Mouse (Mus musculus): ENCODE data around the gene Mrpl37. TPM values are rescaled to one million over a fixed set of nuclear protein-coding genes. Genes with fewer than 3 reads are reported as not detected.

Gene Mrpl37
- polyA plus RNA-seq, 1 experiment from 2014 or later: 87.0 TPM

DNA sequence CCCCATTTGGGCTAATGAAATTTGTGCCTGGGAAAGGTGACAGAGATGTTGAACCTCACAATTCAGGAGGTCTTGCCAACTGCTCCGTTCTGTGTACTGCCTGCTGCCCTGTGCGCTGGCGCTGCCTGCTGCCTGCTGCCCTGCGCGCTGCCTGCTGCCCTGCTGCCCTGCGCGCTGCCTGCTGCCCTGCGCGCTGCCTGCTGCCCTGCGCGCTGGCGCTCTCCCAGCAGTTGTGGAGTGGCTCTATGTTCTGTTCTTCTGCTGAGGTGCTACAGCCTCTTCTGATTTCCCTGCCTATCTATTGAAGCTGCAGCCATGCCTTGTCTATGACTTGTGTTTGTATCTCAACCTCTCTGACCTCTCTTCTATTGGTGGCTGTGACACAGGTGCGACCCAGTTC is 21.5 kb downstream of the Mrpl37 start:
- no peak for ATAC-seq (ENCODE audit: insufficient number of reproducible peaks, low FRiP score)
- H3K36me3 ChIP-seq: peaks cover 75% of the 10 kb centered on the region
- no peak overlapping the region for H3K27ac ChIP-seq (ENCODE audit: poor library complexity, severe bottlenecking)
- H3K27me3 ChIP-seq (replicated peaks): no peaks in the 10 kb centered on the region
- no peak overlapping the region for H3K4me2 ChIP-seq
- H3K4me3 ChIP-seq: no peak overlapping the region
- no peak overlapping the region for H3K9ac ChIP-seq
- no peaks in the 10 kb centered on the region for H3K9me3 ChIP-seq (replicated peaks)
- no peaks in the 10 kb centered on the region for H3K4me1 ChIP-seq (replicated peaks)
- 97% methylated on average over 13 of the region's 13 CpGs for WGBS

GRCm38 (mm10) chr4:107042304-107042703 is 24.4 kb downstream of the Mrpl37 start:
- no peak overlapping the region for H3K4me2 ChIP-seq
- no peak overlapping the region for H3K4me3 ChIP-seq
- H3K9ac ChIP-seq: no peak overlapping the region
- no peaks in the 10 kb centered on the region for H3K9me3 ChIP-seq (replicated peaks)
- peaks cover 13% of the 10 kb centered on the region for H3K4me1 ChIP-seq (replicated peaks)
- WGBS: 85% methylated on average over 6 of the region's 6 CpGs
- H3K27me3 ChIP-seq (replicated peaks): no peaks in the 10 kb centered on the region
- H3K36me3 ChIP-seq: peaks cover 83% of the 10 kb centered on the region
- ATAC-seq (ENCODE audit: insufficient number of reproducible peaks, low FRiP score): no peak
- no peak overlapping the region for H3K27ac ChIP-seq (ENCODE audit: poor library complexity, severe bottlenecking)

DNA sequence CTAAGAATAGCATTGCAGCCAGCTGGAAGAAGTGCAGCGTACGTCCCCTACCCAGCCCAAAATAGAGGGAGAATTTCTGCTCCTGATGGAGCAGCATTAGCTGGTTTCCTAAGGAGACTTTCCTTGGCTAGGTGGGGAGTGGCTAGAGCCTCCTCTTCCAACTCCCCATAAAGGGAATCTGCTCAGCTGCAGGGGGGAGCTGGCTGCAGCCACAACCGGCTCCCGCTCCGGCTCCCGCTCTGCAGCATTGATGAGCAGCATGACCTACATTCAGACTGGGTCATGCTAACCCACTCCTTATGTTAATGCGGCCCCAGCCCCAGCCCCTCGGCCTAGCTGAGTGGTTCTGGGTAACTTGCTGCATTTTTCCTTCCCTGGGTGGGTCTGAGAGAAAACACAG is 27.4 kb downstream of the Mrpl37 start:
- H3K9me3 ChIP-seq (replicated peaks): no peaks in the 10 kb centered on the region
- no peak overlapping the region for H3K4me2 ChIP-seq
- no peaks in the 10 kb centered on the region for H3K27me3 ChIP-seq (replicated peaks)
- ATAC-seq (ENCODE audit: insufficient number of reproducible peaks, low FRiP score): no peak
- H3K4me3 ChIP-seq: no peak overlapping the region
- H3K36me3 ChIP-seq: peaks cover 80% of the 10 kb centered on the region
- no peak overlapping the region for H3K9ac ChIP-seq
- 0 out of 2 replicates have a peak overlapping the region, but pooled peaks have one; percentile 11 for H3K27ac ChIP-seq (ENCODE audit: poor library complexity, severe bottlenecking)
- peaks cover 13% of the 10 kb centered on the region for H3K4me1 ChIP-seq (replicated peaks)
- 62% methylated on average over 8 of the region's 8 CpGs for WGBS

- no peaks in the 10 kb centered on the region for H3K27me3 ChIP-seq (replicated peaks)
- peaks cover 13% of the 10 kb centered on the region for H3K4me1 ChIP-seq (replicated peaks)
- no peak for ATAC-seq (ENCODE audit: insufficient number of reproducible peaks, low FRiP score)
- H3K9ac ChIP-seq: no peak overlapping the region
- 86% methylated on average over 4 of the region's 4 CpGs for WGBS
- H3K4me3 ChIP-seq: no peak overlapping the region
- H3K36me3 ChIP-seq: peaks cover 81% of the 10 kb centered on the region
- H3K9me3 ChIP-seq (replicated peaks): no peaks in the 10 kb centered on the region
- no peak overlapping the region for H3K4me2 ChIP-seq
- H3K27ac ChIP-seq (ENCODE audit: poor library complexity, severe bottlenecking): no peak overlapping the region
These were observed 28.4 kb downstream of the Mrpl37 start for GRCm38 (mm10) chr4:107038303-107038702.

DNA sequence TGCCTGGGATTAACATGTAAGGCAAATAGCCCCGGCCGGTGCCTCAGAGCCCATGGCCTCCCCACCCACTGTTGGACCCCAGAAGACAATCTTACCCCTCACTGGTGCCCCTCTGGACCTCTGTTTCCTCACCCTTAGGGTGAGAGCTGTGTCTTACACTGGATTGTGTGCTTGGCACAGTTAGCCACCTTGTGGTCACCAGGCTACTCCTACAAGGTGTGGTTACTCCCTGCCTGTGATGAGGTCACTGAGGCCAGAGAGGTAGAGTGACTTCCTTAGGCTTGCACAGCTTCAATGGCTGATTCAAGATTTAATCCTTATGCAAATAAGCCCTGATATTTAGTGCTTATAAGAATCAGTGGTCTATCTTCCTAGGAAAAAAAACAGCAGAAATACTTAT is 29.7 kb downstream of the Mrpl37 start:
- Histone ChIP-seq H3K36me3 (peaks cover 84% of the 10 kb centered on the region), H3K4me3 (no peak overlapping the region), H3K27me3 (replicated peaks) (no peaks in the 10 kb centered on the region), H3K27ac (ENCODE audit: poor library complexity, severe bottlenecking) (no peak overlapping the region), H3K4me1 (replicated peaks) (peaks cover 13% of the 10 kb centered on the region), H3K4me2 (no peak overlapping the region), H3K9me3 (replicated peaks) (no peaks in the 10 kb centered on the region), H3K9ac (no peak overlapping the region)
- 94% methylated on average over 2 of the region's 2 CpGs for WGBS
- no peak for ATAC-seq (ENCODE audit: insufficient number of reproducible peaks, low FRiP score)

DNA sequence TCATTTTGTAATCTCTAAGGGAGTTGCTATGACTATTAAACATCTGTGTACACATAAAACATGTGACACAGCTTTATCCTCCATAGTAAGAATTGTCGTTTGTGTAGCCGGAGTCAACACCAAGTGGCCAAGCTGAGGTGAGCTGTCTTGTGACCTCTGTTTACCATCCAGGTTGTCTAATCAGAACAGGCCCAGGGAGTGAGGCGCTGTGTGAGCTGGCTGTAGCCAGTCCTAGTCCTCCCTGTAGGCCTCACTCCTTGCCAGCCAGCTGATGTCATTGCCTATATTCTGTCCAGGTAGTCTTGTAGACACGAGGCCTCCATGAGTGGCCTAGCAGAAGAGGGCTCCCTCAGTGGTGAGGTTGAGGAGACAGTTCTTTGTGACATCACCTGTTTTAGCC is 31.0 kb downstream of the Mrpl37 start:
- peaks cover 13% of the 10 kb centered on the region for H3K4me1 ChIP-seq (replicated peaks)
- ATAC-seq (ENCODE audit: insufficient number of reproducible peaks, low FRiP score): no peak
- H3K27ac ChIP-seq (ENCODE audit: poor library complexity, severe bottlenecking): no peak overlapping the region
- H3K27me3 ChIP-seq (replicated peaks): no peaks in the 10 kb centered on the region
- no peak overlapping the region for H3K4me3 ChIP-seq
- peaks cover 79% of the 10 kb centered on the region for H3K36me3 ChIP-seq
- H3K9me3 ChIP-seq (replicated peaks): no peaks in the 10 kb centered on the region
- 87% methylated on average over 4 of the region's 4 CpGs for WGBS
- H3K9ac ChIP-seq: no peak overlapping the region
- no peak overlapping the region for H3K4me2 ChIP-seq

- H3K4me1 ChIP-seq (replicated peaks): peaks cover 13% of the 10 kb centered on the region; the same call in 1 of the 2 replicates
- H3K27ac ChIP-seq (ENCODE audit: poor library complexity, severe bottlenecking): no peak overlapping the region
- H3K9me3 ChIP-seq (replicated peaks): no peaks in the 10 kb centered on the region
- no peak overlapping the region for H3K4me3 ChIP-seq
- H3K4me2 ChIP-seq: no peak overlapping the region
- ATAC-seq (ENCODE audit: insufficient number of reproducible peaks, low FRiP score): no peak
- H3K27me3 ChIP-seq (replicated peaks): no peaks in the 10 kb centered on the region
- H3K36me3 ChIP-seq: peaks cover 32% of the 10 kb centered on the region
- 54% methylated on average over 8 of the region's 8 CpGs for WGBS
- no peak overlapping the region for H3K9ac ChIP-seq
These were observed 40.2 kb downstream of the Mrpl37 start for GRCm38 (mm10) chr4:107026451-107026850.

DNA sequence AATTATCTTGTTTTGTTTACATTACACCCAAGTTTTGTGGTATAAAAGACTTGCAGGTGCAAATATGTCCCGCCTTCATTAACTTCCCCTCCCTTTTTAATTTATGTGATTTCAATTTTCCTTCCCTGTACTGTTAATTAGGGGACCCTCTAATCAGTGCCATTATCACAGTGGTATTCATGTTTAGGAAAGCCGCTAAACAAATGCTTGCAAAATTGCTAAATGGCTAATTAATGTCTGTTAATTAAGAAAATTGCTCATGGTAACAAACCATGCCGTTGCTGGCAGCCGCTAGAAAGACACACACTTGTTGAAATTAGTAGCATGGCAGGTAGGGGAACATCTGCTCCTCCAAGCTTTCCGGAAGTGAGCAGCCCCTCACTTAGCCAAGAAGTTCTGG is 41.3 kb downstream of the Mrpl37 start:
- Histone ChIP-seq H3K4me1 (replicated peaks) (peaks cover 21% of the 10 kb centered on the region), H3K4me2 (no peak overlapping the region), H3K4me3 (no peak overlapping the region), H3K36me3 (peaks cover 21% of the 10 kb centered on the region), H3K27ac (ENCODE audit: poor library complexity, severe bottlenecking) (no peak overlapping the region), H3K27me3 (replicated peaks) (no peaks in the 10 kb centered on the region), H3K9ac (no peak overlapping the region), H3K9me3 (replicated peaks) (no peaks in the 10 kb centered on the region)
- 94% methylated on average over 5 of the region's 5 CpGs for WGBS
- ATAC-seq (ENCODE audit: insufficient number of reproducible peaks, low FRiP score): no peak

GRCm38 (mm10) chr4:107024899-107025298 is 41.8 kb downstream of the Mrpl37 start:
- 80% methylated on average over 7 of the region's 7 CpGs for WGBS
- Histone ChIP-seq H3K4me3 (no peak overlapping the region), H3K4me2 (no peak overlapping the region), H3K36me3 (peaks cover 19% of the 10 kb centered on the region), H3K27ac (ENCODE audit: poor library complexity, severe bottlenecking) (no peak overlapping the region), H3K27me3 (replicated peaks) (no peaks in the 10 kb centered on the region), H3K9ac (no peak overlapping the region), H3K9me3 (replicated peaks) (no peaks in the 10 kb centered on the region), H3K4me1 (replicated peaks) (peaks cover 25% of the 10 kb centered on the region)
- ATAC-seq (ENCODE audit: insufficient number of reproducible peaks, low FRiP score): no peak

DNA sequence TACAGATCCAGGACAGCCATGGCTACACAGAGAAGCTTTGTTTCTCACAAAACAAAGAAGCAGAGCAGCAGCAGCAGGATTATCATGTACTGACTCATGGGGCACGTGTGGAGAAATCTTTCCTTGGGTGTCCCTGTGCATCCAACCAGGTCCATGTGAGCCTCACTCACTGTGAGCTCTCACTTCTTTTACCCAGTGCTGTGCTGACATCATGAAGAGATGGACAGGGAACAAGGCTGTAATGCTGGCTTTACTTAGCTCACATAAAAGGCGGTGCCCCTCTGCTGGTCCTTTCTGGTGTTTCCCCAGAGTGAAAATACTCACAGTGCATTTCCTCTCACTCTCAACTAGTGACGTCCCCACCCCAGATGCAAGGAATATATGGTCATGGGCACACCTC is 45.2 kb downstream of the Mrpl37 start:
- Histone ChIP-seq H3K4me2 (no peak overlapping the region), H3K27ac (ENCODE audit: poor library complexity, severe bottlenecking) (no peak overlapping the region), H3K4me3 (no peak overlapping the region), H3K9ac (no peak overlapping the region), H3K4me1 (replicated peaks) (peaks cover 57% of the 10 kb centered on the region), H3K27me3 (replicated peaks) (no peaks in the 10 kb centered on the region), H3K36me3 (no peaks in the 10 kb centered on the region; the same call in 1 of the 2 replicates), H3K9me3 (replicated peaks) (no peaks in the 10 kb centered on the region)
- 60% methylated on average over 3 of the region's 3 CpGs for WGBS
- no peak for ATAC-seq (ENCODE audit: insufficient number of reproducible peaks, low FRiP score)

DNA sequence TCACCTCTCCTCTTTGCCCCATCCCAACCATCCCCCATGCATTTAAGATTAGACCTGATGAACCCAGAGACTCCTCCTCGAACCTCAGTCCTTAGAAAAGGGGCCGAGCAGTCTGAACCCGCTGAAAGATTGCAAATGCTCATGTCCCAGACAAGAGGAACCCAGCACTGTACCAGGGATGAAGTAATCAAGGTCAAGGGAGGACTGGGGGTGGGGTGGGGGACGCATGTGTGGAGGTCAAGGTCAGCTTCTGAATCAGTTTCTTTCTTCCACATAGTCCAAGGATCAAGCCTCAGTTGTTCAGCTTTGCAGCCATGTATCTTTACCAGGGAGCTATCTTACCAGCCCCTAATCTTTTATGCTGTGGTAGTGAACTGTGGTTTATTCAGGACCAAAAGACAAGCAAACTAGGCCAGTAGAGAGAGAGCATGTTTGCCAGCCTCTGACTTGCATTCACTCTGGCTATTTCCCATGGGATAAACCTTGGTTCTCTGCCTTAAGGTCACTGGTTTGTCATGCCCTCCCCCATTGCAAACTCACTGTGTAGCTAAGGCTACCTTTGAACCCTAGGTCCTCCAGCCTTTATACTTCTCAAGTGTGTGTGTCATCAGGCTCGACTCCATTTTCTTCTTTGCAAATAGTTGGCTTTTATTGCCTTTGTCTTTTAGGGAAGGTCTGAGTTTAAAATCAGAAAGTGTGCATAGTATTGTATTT is 46.2 kb downstream of the Mrpl37 start:
- H3K27ac ChIP-seq (ENCODE audit: poor library complexity, severe bottlenecking): no peak overlapping the region

GRCm38 (mm10) chr4:107019027-107019426 is 47.6 kb downstream of the Mrpl37 start:
- H3K27ac ChIP-seq (ENCODE audit: poor library complexity, severe bottlenecking): peak overlapping the region; percentile 36; the same call in 1 of the 2 replicates

More for the DNA sequence above, 46.2 kb downstream of the Mrpl37 start:
- 47% methylated on average over 5 of the region's 5 CpGs for WGBS
- Histone ChIP-seq H3K9me3 (replicated peaks) (no peaks in the 10 kb centered on the region), H3K4me3 (no peak overlapping the region), H3K27me3 (replicated peaks) (no peaks in the 10 kb centered on the region), H3K36me3 (no peaks in the 10 kb centered on the region; the same call in 1 of the 2 replicates), H3K9ac (no peak overlapping the region), H3K4me2 (no peak overlapping the region), H3K4me1 (replicated peaks) (peaks cover 65% of the 10 kb centered on the region)
- no peak for ATAC-seq (ENCODE audit: insufficient number of reproducible peaks, low FRiP score)

More at GRCm38 (mm10) chr4:107019027-107019426, 47.6 kb downstream of the Mrpl37 start:
- Histone ChIP-seq H3K27me3 (replicated peaks) (no peaks in the 10 kb centered on the region), H3K9me3 (replicated peaks) (no peaks in the 10 kb centered on the region), H3K4me3 (no peak overlapping the region), H3K4me2 (no peak overlapping the region), H3K9ac (0 out of 2 replicates have a peak overlapping the region, but pooled peaks have one; percentile 9), H3K4me1 (replicated peaks) (peaks cover 76% of the 10 kb centered on the region), H3K36me3 (0 out of 2 replicates have a peak, but pooled peaks cover 4% of the 10 kb centered on the region)
- whole genome bisulfite sequencing: 40% methylated on average over 7 of the region's 7 CpGs
- ATAC-seq (ENCODE audit: insufficient number of reproducible peaks, low FRiP score): no peak

Measured in heart, embryonic 12.5 days (tissue).